Mouse (Mus musculus) kidney, adult 9 months (tissue): ENCODE data around the gene Cep152.

Experiments used
- DNase-seq: peaks from one replicate; pipeline ENCODE4 v3.0.0; 2022

Cep152 gene

GRCm38 (mm10) chr2:125624837-125625351 is at the start of gene Cep152:
TSS of gene Cep152 (minus strand) at chr2:125625113.
- DNase-seq = peak; percentile 98

- DNase-seq = peak; percentile 71
Observed at GRCm38 (mm10) chr2:125672957-125673631, 48.2 kb upstream of the Cep152 start, which contains the start of gene Eid1. TSS of gene Eid1 (plus strand) at chr2:125673095.

DNA sequence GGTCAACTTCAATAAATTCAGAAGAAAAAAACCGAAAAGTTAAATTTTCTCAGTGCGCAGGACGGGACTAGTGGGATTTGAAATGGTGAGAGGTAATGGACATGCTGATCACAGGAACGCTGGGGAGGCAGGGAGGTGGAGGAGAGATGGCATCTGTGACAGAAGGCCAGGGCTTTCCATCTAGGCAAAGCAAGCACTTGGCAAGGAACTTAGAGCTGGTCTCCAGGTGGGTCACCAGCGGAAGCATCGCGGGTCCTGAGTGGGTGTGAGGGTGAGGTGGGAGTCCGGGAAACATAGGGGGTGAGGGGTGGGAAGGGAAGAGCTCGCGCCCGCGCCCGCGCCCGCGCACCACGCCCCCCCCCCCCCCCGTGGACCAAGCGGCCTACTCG is 47.6 kb upstream of the Cep152 start:
- DNase-seq = peak; percentile 28

DNA sequence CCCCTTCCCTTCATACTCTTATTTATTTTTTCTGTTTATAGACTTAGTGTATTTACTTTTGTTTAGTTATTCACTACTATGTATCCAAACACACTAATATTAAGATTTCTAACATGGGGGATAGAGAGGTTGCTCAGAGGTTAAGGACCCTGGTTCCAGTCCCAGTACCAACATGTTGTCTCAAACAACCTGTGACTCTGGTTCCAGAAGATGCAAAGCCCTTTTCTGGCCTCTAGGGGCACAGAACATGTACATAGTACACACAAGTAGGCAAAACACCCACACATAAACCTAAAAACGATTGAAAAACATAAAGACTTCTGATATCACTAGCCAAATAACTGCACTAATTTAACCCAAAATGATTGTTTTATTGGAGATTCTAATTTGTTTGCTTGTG is 45.9 kb upstream of the Cep152 start:
- DNase-seq = peak; percentile 6

- DNase-seq = no peak
Observed at GRCm38 (mm10) chr2:125667721-125668120, 42.8 kb upstream of the Cep152 start.

- peak; percentile 8 for DNase-seq
Observed at GRCm38 (mm10) chr2:125667184-125667583, 42.3 kb upstream of the Cep152 start.

DNA sequence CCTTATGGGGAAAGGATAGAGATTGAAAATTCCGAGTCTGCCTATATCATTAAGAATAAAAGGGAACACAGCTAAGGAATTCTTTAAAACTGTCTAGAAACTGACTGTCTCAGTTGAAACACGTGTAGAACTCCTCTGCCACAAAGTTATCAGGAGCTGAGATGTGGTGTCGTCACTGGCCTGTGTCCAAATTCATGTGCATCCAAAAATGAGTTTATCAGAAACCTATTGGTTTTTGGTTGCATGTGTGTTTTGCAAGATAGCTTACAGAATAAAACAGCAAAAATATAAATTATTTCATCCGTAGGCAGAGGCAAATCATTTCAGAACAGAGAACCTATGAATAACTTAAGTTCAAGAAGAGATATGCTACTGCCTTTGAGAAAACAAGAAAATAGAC is 41.8 kb upstream of the Cep152 start:
- DNase-seq = no peak

- no peak for DNase-seq
Observed at GRCm38 (mm10) chr2:125665909-125666308, 41.0 kb upstream of the Cep152 start.

- no peak for DNase-seq
Observed at GRCm38 (mm10) chr2:125665213-125665612, 40.3 kb upstream of the Cep152 start.

DNA sequence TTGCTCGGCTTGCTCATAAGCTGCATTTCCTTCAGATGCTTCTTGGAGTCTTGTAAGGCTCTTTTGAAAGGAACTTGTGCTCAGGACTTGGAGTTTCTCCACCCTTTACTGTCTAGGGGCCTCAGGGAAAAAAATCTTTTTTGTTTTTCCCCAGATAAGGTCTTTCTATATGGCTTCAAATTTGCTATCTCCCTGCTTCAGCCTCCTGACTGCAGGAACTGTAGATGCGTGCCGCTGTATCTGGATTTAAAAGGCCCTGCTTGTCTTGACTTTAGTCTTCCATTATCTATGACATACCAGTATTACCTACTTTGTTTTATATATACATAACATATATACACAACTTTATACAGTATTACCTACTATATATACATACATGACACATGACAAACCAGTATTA is 37.6 kb upstream of the Cep152 start:
- DNase-seq = no peak

DNA sequence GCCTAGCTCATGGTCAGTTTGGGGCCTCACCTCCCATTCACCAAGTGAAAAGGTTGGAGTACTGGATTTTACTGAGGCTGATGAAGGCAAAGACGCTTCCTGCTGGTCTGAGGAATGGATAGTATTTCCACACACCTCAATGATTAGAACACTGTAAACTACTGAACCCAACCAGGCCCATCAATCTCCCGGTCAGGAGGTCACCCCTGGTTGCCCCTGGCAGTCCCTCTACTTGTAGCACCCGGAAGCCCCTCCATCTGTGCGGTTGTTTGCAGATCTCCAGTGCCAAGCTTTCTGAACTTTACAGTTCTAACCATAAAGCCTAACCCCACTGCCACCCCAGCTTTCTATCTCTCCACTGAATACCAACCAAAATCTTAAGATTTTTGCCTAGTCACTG is 36.2 kb upstream of the Cep152 start:
- DNase-seq = no peak

DNA sequence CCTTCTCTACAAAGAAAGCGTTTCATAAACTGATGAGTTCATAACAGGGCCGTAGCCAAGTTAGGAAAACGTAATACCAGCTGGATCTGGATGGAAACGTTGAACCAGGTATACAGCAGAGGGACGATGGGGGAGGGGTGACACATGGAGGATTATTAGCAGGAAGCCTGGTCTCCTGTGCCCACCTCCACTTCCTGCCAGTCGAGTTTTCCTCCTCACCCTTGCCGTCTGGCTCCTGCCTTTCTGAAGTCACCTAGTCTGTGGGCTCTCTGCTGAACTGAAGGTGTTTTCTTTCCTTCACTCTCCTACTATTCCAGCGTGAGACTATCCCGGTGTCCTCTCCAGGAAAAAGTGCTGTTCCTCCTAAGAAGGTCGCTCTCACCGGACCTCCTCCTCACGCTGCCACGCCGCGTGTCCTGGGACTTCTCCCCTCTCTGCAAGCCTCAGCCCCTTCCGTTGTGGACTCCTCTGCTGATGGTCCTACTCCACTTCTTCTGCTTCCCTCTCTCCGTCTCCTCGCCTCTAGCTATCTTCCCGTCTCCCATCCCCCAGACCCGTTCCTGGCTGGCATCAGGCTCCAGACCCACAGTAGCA is 35.7 kb upstream of the Cep152 start:
- DNase-seq = no peak

DNA sequence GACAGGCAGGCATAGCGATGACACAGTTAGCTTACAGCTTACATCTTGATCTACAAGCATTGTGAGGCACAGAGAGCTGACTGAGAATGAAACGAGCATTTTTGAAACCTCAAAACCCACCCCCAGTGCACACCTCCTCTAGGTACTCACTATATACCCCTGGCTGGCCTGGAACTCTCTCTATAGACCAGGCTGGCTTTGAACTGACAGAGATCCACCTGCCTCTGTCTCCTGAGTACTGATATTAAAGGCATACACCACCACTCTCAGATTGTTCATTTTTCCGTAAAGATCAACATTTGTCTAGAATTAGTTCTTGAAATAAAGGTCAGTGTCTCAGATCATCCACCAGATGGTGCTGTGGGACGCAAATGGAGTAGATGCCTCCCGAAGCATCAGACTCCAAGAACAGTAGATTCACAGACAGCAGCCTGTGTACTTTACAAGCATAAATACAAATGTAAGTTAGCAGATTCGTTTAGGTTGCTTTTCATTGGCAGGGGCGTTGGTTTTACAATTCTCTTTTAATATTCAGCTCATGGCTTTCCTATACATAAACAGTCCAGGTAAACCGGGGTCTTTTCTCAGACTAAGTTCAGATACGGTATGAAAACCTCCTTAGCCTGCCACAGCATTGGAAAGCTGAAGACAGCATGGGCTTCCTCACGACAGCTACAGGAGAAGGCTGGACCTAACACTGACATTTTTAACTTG is 35.1 kb upstream of the Cep152 start:
- peak; percentile 69 for DNase-seq

GRCm38 (mm10) chr2:125655391-125655790 is 30.5 kb upstream of the Cep152 start:
- DNase-seq = no peak

DNA sequence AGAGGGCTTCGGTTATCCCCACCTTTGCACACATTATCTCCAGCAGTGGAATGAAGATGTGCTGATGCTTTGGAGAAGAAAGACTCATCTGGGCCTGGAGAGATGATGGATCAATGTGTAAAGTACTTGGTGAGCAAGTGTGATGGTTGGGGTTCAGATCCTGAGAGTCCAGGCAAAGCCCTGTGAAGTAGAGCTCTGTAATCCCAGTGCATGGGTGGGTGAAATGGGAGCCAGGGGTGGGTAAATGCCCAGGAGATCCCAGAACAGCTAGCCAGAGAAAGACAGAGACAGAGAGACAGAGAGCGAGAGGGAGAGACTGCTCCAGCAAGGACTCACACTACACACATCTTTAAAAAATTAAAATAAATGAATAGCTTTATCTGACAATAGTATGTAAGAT is 28.4 kb upstream of the Cep152 start:
- no peak for DNase-seq

- peak; percentile 20 for DNase-seq
Observed at GRCm38 (mm10) chr2:125651563-125651962, 26.6 kb upstream of the Cep152 start.

- DNase-seq = no peak
Observed at GRCm38 (mm10) chr2:125650742-125651352, 25.9 kb upstream of the Cep152 start.

GRCm38 (mm10) chr2:125650038-125650437 is 25.1 kb upstream of the Cep152 start:
- DNase-seq = no peak

DNA sequence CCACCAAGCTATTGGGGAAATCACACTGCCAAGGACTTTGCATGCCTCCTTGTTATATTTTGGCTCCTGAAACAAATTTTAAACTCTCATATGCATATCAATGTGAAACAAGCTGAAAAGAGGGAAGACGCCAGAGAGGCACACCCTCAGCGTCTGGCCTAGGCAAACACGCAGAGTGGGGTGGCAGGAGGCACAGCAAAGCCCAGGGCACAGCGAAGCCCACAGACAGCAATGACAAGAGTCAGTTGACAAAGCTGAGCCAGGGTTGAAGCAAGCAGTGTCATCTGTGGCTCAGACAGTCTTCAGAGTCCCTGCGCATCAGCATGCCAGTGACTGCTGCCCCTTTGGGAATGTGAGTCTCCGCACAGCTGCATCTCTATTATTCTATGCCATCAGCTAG is 20.0 kb upstream of the Cep152 start:
- no peak for DNase-seq

GRCm38 (mm10) chr2:125637331-125637730 is 12.4 kb upstream of the Cep152 start:
- DNase-seq = no peak

DNA sequence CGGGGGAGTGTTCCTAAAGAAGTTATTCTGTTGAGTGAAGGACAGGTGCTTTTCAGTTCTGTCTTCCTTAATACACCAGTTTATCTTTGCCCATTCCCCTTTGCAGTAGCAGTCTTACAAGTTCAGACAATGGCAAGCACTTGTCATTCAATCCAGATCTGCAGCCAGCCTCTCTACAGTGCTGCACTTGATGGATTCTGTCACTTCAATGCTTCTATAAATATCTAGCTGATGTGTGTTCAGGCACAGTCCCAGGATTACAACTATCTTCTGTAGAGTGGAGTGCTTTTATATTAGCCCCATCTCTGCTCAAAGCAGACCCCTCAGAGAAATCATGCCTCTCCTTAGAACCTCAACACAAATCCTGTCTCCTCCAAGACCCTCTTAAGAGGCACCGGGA is 5.1 kb upstream of the Cep152 start:
- DNase-seq = no peak

GRCm38 (mm10) chr2:125628487-125628886 is 3.6 kb upstream of the Cep152 start:
- DNase-seq = no peak

- DNase-seq = peak; percentile 90
Observed at GRCm38 (mm10) chr2:125626536-125626935, 1.6 kb upstream of the Cep152 start.
